Mouse (Mus musculus): ENCODE data around the gene Ppp2r3a.
A peak's percentile ranks its signal among the peaks of the same experiment; 100 is the strongest.

Gene Ppp2r3a

DNA sequence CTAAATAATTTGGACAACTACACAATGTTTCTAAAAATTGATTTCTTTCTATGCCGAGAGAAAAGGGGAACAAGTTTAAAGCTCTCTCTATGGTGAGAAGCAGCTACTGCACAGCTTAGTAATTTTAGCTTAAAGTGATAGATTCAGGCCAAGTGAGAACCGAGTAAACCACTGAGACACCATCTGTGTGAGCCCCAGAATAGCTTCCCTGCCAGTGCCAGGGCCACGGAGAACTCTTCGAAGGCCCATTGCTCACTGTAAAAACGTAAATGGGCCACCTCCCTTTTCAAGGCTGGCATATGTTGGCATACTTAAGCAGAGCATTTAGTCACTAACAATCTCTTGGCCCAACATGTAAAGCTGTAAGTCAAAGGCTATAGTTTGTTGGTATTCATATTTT, 91.5 kb downstream of the Ppp2r3a start:
- no peak for DNase-seq (ENCODE audit: low read depth, low spot score)

DNA sequence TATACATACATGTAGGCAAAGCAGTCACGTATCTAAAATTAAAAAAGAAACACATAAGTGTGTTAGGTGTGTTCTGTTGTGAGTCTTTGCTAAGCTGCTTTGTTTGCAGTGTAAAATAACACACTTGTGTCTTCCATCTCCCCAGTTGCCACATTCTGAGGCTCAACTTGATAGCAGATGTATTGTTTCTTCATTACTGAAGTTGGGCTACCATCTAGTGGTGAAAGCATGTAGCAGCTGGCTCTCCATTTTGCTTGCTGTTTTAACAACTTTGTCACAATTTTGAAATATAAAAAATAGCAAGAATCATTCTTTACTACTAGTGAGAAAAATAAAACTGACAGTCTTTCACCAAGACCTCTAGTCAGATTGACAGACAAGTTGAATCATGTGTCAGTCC, 92.2 kb downstream of the Ppp2r3a start:
- peak; percentile 62 for DNase-seq (ENCODE audit: low read depth, low spot score)

DNA sequence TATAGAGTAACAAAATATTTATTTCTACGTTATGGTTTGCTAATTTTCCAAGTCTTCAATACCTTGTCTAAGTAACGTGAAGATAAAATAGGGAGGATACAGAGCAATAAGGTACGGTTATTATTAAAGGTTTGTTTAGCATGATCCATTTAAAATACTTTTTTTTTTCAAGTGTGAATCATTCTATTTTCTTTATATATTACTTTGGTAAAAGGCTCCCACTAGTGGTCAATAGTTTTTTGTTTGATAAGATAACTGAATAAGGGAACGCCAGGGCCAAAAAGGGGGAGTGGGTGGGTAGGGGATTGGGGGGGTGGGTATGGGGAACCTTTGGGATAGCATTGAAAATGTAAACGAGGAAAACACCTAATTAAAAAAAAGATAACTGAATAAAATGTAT, 98.7 kb downstream of the Ppp2r3a start:
- no peak for DNase-seq (ENCODE audit: low read depth, low spot score)

DNA sequence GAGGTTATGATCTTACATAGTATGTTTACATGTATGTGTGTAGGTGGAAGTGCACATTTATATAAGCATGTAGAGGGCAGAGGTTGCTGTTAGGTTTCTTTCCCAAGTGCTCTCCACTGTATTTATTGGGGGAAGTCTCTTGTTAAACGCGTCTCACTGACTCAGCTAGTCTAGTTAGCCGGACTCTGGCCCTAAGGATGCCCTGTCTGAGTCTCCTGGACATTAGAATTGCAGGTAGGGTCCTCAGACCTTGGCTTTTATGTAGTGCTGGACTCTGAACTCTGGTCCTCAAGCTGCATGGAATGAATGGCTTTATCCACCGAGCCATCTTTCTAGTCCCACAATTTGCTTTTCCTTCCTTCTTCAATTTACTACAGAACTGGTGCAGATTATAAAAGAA, 108.0 kb downstream of the Ppp2r3a start:
- no peak for DNase-seq (ENCODE audit: low read depth, low spot score)

DNA sequence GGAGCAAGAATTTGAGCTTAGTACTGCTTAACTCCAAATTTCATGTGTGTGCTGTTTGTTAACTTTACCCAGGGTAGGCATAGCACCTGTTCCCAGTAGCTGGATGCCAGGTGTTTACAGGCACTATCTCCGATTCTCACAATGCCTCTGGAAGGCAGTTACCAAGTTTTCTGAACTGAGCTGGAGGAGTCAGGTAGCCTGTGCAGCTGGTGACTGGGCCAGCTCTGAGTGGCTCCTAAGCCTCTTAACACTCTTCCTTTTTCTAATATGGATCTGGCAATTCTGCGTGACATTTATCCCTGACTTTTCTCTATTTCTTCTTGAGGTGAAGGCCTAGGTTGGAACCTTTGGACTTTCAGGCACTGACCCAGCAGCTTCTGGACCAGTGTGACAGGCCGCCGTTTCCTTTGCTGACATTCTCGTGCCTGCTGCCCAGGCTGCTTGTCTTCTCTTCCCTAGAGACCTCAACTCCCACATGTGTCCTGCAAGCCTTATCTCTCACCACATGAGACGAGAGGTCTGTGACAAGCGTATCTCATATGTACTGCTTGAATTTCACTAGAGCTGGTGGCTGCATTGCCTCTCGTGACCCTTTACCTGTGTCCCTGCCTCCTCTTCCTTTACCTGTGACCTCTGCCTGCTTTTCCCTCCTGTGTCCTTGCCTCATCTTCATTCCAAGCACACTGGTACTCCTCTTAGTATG, 137.3 kb downstream of the Ppp2r3a start:
- no peak for DNase-seq (ENCODE audit: low read depth, low spot score)

DNA sequence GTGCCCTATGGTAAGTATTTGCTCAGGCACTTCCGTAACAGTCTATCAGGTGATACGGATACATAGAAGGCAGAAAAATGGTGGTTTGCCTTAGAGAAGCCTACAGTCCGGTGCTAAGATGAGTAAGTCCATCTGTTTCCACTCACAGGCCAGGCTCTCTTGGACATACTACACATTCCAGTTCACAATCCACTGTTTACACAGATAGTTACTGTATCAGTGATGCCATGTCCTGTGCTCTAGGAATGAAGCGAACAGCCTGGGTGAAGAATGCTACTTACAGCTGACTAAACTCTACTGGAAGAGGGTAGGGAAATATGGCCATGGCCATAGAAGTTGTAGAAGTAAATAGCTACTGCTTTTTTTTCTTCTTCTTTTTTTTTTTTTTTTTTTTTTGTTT, 138.3 kb downstream of the Ppp2r3a start:
- no peak for DNase-seq (ENCODE audit: low read depth, low spot score)

DNA sequence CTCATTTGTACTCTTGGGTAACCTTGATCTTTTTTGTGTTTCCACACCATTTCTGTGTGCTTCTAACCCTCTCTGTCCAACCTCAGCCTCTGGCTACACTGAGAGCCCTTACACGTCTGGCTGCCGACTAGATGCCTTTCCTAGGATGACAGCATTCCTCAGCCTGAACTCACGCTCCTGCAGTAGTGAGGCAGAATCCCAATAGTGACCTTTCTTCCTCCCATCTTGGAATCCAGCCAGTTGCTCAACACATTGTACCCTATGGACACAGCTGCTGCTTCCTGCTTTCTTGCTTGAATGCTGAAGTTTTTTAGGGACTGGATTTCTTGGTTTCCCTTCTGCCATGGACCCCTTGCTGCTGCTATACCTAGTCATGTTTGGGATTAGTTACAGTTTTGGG, 141.6 kb downstream of the Ppp2r3a start:
- DNase-seq (ENCODE audit: low read depth, low spot score): no peak

DNA sequence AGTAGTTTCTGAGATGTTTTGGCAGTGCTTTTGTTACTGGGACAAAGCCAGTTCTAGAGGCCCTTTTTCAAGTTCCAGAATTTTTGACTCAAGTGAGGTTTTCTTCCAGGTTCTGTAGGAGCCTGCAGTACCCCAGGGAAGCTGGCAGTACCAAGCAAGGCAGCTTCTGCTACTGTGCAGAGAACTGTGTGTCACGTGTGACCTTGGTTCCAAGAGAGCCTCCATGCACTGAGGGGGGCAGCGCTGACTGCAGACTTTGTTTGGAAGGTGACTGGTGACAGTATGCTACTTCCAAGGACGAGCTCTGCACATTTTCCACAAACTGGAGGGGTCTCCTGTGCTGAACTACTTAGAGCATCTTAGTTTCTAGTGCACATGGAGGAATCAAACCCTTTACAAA, 144.2 kb downstream of the Ppp2r3a start:
- no peak for DNase-seq (ENCODE audit: low read depth, low spot score)

DNA sequence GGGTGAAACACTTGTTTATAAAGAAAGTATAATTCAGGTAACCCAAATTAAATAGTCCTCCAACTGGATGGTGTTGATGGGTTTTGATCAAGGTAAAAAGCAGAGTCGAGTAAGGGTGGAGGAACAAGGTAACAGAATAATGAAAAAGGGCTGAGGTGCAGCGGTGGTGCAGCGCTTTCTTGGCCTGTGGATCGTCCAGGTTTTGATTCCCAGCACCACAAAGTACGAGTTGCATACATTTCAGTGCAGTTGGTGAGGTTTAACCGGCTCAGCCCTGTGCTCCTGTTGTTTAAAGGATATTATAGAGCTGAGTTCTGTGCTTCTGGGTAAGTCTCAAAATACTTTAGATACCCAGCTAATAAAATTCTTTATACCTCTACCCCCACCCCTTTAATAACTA, 145.9 kb downstream of the Ppp2r3a start:
- DNase-seq (ENCODE audit: low read depth, low spot score): no peak

DNA sequence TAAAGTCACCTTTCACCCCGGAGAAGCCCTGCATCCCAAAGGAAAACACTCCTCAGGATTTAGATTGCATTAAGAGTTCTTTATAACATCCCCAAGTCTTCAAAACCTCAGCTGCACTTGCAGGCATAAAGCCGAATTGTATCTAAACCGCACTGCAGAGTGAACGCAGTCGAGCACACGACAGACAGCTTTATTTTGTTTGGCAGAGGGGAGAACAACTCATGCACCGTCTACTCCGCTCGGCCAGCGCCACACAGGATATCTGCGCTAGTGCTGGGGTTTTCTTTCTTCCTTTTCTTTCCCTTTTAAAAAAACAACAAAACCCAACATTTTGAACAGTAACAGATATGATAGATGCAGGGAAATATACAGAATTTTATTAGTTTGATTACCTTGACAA, 146.7 kb downstream of the Ppp2r3a start:
- no peak for DNase-seq (ENCODE audit: low read depth, low spot score)

DNA sequence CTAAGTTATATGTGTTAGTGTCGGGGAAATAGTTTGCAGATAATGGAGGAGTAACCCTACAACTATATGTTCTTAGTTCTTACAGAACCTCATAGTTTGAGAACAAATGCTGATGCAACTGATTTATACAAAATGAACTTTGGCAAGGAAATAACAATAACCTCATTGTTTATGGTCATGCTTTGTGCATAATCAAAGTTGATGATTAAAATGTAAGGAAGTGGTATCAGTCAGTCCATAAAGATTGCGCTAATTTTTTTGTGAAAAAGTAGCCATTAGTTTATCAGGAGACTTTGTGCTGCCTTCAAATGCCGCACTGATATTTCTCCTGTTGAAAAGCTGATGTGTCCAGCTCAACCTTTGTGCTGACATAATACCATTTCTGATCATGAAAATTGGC, 149.3 kb downstream of the Ppp2r3a start:
- DNase-seq (ENCODE audit: low read depth, low spot score): no peak

DNA sequence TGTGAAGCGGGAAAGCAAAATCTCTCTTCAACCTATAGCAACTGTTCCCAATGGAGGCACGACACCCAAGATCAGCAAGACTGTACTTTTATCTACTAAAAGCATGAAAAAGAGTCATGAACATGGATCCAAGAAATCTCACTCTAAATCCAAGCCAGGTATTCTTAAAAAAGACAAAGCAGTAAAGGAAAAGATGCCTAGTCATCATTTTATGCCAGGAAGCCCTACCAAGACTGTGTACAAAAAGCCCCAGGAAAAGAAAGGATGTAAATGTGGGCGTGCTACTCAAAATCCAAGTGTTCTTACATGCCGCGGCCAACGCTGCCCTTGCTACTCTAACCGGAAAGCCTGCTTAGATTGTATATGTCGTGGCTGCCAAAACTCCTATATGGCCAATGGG, 150.0 kb downstream of the Ppp2r3a start:
- DNase-seq (ENCODE audit: low read depth, low spot score): no peak

DNA sequence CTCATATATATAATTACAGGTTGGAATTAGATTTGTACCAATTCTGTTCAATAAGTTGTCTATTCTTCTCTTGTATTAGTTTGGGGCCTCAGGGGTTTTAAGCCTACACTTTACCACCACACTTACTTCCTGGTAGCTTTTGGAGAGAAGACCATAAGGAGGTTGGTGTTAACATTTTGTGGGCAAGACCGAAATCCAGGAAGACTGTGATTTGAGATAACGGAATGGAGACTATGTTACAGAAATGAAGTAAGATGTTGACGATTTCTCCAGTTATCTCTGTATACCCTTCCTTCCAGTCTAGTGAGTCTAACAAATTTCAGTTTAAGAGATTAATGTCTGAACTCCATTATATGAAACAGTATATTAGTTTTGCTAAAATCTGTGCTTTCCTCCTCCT, 151.4 kb downstream of the Ppp2r3a start:
- DNase-seq (ENCODE audit: low read depth, low spot score): no peak

DNA sequence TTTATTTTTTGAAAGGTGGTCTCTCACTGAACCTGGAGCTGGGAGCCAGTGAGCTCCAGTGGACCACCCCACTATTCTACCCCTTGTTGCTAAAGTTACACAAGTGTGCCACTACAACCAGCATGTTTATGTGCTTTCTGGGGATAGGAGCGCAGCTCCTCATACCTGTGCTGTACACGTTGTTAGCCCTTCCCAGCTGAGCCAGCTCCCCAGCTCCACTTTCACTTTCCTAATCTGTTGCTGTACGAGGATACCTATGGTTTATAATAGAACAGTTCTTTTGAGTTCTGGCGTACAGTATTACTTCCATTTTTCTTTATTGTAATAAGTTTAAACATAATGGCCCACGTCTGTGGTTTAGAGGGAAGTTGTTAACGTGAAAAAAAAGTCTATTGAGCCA, 152.2 kb downstream of the Ppp2r3a start:
- DNase-seq (ENCODE audit: low read depth, low spot score): peak; percentile 34

DNA sequence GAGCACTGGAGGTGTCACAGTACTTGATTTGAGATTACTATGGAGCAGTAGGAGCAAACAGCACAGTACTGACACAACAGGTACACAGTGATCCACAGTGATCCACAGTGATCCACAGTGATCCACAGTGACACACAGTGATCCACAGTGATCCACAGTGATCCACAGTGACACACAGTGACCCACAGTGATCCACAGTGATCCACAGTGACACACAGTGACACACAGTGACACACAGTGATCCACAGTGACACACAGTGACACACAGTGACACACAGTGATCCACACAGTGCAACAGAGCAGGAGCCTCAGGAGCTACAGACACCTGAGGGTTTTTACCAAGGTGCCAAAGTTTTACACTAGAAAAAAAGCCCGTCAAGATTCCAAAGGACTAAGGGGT, 154.1 kb downstream of the Ppp2r3a start:
- DNase-seq (ENCODE audit: low read depth, low spot score): no peak

DNA sequence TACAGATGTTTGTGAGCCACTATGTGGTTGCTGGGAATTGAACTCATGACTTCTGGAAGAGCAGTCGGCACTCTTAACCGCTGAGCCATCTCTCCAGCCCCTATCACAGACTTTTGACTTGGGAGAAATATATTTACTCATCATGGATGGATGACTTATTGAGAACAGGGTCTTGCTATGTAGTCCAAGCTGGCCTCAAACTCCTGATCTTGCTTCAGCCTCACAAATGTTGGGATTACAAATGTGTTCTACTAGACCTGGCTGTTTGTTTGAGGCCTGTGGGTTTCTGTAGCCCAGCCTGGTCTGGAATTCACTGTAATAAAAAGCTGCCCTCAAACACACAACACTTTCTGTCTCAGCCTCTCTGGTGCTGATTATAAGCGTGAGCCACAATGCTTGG, 155.1 kb downstream of the Ppp2r3a start:
- DNase-seq (ENCODE audit: low read depth, low spot score): no peak

DNA sequence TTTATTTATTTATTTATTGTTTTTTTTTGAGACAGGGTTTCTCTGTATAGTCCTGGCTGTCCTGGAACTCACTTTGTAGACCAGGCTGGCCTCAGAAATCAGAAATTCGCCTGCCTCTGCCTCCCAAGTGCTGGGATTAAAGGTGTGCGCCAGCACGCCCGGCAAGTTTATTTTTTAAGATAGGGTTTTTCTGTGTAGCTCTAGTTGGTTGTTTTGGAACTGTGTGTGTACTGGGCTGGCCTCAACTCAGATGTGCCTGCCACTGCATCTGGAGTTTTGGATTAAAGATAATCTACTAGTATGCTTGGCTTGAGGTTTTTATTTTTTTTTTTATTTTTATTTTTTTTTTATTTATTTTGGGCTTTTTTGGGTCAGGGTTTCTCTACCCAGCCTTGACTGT, 156.2 kb downstream of the Ppp2r3a start:
- DNase-seq (ENCODE audit: low read depth, low spot score): no peak

DNA sequence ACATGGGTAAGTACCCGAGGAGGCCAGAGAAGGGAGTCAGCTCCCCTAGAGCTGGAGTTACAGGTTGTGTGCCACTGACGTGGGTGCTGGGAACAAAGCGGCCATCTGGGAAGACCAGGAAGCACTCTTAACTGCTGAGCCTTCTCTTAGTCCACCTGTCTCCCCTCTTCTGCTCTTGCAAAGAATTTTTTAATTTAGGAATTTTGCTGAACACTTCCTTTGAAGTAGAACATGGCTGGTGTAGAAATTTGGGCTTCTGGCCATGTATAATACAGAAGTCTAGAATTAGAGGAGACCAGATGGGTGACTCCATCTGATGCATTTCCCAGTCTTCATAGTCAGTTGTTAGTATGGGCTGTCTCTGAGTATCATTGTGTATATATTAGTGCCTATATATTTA, 167.9 kb downstream of the Ppp2r3a start:
- no peak for DNase-seq (ENCODE audit: low read depth, low spot score)

DNA sequence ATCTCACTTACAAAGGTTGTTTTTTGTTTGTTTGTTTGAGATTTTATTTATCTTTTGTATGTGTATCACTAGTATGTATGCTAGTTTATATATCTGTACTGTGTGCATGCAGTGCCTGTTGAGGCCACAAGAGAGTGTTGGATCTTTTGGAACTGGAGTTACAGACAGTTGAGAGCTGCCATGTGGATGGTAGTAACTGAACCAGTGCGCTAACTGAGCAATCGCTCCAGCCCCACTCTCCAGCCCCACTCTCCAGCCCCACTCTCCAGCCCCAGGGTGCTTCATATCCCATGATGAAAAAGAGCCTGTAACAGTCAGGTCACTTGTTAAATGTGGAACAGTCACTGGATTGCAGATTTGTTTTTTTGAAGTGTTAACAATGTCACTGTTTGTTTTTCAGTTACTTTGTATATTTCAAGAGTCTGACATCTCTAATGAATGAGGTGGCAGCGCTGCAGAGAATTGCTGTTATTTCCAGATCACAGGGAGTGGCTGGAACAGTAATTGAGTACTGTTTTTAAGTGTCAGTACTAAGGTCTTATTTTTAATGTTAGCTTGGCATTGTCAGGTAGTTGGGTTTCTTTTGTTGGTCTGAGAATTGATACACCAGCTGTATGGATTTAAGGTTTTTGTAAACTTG, 171.4 kb downstream of the Ppp2r3a start:
- DNase-seq (ENCODE audit: low read depth, low spot score): no peak

DNA sequence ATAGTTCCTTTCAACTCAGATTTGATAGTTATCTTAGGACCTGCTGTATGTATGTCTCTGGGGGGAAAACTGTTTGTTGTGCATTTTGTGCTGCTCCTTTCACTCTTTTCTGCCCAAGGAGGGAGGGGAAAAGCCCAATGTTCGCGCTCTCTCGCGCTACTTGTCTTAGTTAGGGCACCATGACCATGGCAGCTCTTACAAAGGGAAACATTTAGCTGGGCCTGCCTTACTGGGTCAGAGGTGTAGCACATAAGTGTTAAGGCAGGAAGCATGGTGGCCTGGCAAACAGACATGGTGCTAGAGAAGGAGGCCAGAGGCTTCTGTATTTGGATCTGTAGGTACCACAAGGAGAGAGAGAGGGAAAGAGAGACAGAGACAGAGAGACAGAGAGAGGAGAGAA, 173.0 kb downstream of the Ppp2r3a start:
- peak; percentile 40 for DNase-seq (ENCODE audit: low read depth, low spot score)

DNA sequence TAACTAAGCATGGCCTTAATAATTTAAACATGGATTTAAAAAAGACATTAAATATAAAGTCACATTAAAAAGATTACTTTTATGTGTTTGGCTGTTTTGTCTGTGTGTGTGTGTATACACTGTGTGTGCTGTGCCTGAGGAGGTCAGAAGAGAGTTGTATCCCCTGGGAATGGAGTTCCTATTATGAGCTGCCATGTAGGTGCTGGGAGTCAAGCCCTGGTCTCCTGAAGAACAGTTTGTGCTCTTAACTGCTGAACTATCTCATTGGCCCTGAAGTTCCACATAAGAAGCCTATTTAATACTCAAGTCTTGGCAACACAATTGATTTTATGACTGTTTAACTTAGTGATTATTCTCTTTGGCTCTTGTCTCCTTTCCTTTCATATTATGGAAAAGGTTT, 174.1 kb downstream of the Ppp2r3a start:
- no peak for DNase-seq (ENCODE audit: low read depth, low spot score)

DNA sequence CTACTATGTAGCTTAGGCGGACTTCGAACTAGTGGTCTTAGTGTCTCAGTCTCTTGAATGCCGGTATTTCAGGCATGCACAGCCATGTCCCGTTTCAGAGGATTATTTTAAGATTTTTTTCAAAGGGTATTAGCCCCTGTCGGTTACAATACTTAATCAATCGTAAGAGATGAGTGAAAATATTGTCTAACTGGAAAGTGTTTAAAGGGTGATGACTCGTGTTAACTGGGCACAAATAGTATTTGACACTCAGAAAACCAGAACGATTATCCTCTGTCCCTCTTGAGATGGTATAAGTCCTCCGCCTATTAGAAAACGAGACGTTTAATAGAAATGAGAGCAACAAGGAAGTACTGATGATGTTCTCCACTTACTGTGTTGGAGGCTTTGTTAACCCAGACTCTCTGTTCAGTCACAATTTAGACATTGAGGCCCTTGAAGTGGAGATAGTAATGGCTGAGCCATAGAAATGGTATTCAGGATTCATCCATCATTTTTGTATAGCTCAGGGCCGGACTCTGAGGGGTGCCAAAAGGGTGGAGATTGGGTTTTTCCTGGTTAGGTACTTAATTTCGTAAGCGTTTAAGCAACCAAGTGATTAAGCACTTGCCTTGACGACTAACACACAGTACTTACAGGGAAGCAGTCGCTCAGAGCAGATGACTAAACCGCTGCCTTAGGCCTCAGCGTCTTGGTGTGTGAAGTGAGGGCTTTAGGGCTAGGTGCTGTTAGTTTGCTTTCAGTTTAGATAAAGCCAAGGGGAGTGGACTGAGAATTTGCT, 175.3 kb downstream of the Ppp2r3a start:
- peak; percentile 50 for DNase-seq (ENCODE audit: low read depth, low spot score)

DNA sequence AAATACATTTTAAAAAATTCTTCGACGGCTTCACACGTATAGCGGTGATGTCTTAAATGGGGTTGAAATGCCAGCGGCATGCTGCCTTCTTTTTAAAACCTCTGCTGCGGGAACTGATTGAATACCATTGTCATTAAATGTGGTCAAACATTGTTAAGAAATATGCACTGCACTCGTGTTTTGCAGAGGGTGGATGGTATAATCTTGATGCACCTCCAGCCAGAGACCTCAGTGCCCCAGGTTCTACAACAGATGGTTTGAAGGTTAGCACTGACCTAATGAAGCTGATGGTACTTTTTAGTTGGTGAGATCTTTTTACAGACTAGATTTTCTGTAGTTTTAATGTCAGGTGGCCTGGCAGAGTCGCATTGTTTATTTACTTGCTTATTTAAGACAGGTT, 175.9 kb downstream of the Ppp2r3a start:
- no peak for DNase-seq (ENCODE audit: low read depth, low spot score)

Data from CD4-positive helper T cell, adult 2 months (primary cell).